Comparison of ENCODE assay signal across 8 mouse cellular contexts in the genomic region with DNA sequence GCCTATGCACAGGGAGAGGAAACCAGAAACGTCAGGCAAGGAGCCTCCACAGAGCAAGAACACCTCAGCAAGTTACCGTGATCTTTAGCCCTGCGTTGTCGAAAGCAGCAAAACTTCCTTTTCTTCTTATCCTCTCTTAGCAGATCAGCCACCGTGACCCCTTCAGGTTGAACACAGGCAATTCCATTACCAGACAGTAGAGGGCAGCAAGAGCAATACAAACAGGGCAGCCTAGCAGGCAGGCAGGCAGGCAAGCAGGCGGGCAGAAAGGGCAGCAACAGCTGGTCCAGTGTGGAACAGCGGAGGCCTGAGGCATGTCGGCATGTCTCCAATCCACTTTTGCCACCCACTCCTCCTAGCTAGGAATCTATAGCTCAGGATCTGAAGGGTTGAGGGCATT.
DNase-seq lines count a peak whose midpoint lies in the region; ATAC-seq lines count a peak whose summit lies in the region.

No protein-coding gene starts in this region.

- no peak overlapping the region for H3K4me3 ChIP-seq in hindbrain, embryonic 14.5 days (replicated peaks; ENCODE audit: low read length)

- 0 out of 2 replicates have a peak, but pooled peaks cover under 1% of the 10 kb centered on the region for H3K36me3 ChIP-seq in hindbrain, embryonic 14.5 days (replicated peaks; ENCODE audit: control insufficient read depth, insufficient read depth)

- no peaks in the 10 kb centered on the region for H3K9me3 ChIP-seq in hindbrain, embryonic 14.5 days (ENCODE audit: control insufficient read depth, low read length)

- 12% methylated on average over 8 of the region's 8 CpGs for WGBS in hindbrain, embryonic 14.5 days

- no peak overlapping the region for H3K9ac ChIP-seq in hindbrain, embryonic 14.5 days

- H3K27ac ChIP-seq in hindbrain, embryonic 14.5 days: no peak overlapping the region

- peak; percentile 66 for ATAC-seq in frontal cortex, adult (ENCODE audit: low TSS enrichment)
- ATAC-seq in hindbrain, embryonic 14.5 days (ENCODE audit: low FRiP score): peak; percentile 84

- H3K27me3 ChIP-seq in hindbrain, embryonic 14.5 days (ENCODE audit: control insufficient read depth, insufficient read depth, low read length): no peaks in the 10 kb centered on the region

- H3K4me1 ChIP-seq in hindbrain, embryonic 14.5 days (replicated peaks; ENCODE audit: control insufficient read depth, insufficient read depth, low read length): no peaks in the 10 kb centered on the region

- H3K4me2 ChIP-seq in hindbrain, embryonic 14.5 days (replicated peaks): no peak overlapping the region

- peak; percentile 86 for DNase-seq in NIH3T3 (ENCODE audit: low read depth)
- peak; percentile 89 for DNase-seq in cerebellum, adult 9-10 months
- peak; percentile 93 for DNase-seq in hindbrain, embryonic 14.5 days (ENCODE audit: low spot score)
- peak; percentile 70 to 84 for DNase-seq in layer of hippocampus, postnatal 25 days (ENCODE audit: extremely low spot score in 1 of 2, low spot score in 1 of 2)
- DNase-seq in lung, postnatal 4 days: peak; percentile 78 to 89
- peak; percentile 80 for DNase-seq in retina, postnatal 7 days (ENCODE audit: low read depth, low spot score)
- DNase-seq in urinary bladder, adult 18-20 months (ENCODE audit: low spot score in 2 of 2): peak; percentile 47 to 70
